Mouse (Mus musculus): ENCODE measurements around the gene Cd59a. TPM values are rescaled to one million over a fixed set of nuclear protein-coding genes. Genes with fewer than 3 reads are reported as not detected.
A peak's percentile ranks its signal among the peaks of the same experiment; 100 is the strongest.

Cd59a gene
- total RNA-seq, 2 experiments from 2014 or later: 22.1 to 23.6 TPM

- intact Hi-C loops (cut with DNase I; ENCODE audit: low total_unique reads): loop anchor here (10.0 kb wide), 2 partner anchors 98 to 452 kb away; no protein-coding TSS in a partner anchor
- no peak for DNase-seq
These were observed 36.8 kb downstream of the Cd59a start for GRCm38 (mm10) chr2:104132266-104132859.

GRCm38 (mm10) chr2:104133042-104133810, 37.6 kb downstream of the Cd59a start:
- intact Hi-C loops (cut with DNase I; ENCODE audit: low total_unique reads): loop anchor here (10.0 kb wide), 2 partner anchors 98 to 452 kb away; no protein-coding TSS in a partner anchor
- DNase-seq: no peak

- peak; percentile 37 for DNase-seq
- intact Hi-C loops (cut with DNase I; ENCODE audit: low total_unique reads): loop anchor here (2.0 to 10.0 kb wide), 3 partner anchors 100 to 450 kb away; no protein-coding TSS in a partner anchor
These were observed 38.8 kb downstream of the Cd59a start for GRCm38 (mm10) chr2:104134150-104135056.

- no peak for DNase-seq
- intact Hi-C loops (cut with DNase I; ENCODE audit: low total_unique reads): loop anchor here (2.0 to 10.0 kb wide), 3 partner anchors 101 to 449 kb away; no protein-coding TSS in a partner anchor
These were observed 40.3 kb downstream of the Cd59a start for GRCm38 (mm10) chr2:104135920-104136319.

GRCm38 (mm10) chr2:104142140-104142539, 46.5 kb downstream of the Cd59a start:
- intact Hi-C loops (cut with DNase I; ENCODE audit: low total_unique reads): no loop called here

GRCm38 (mm10) chr2:104144004-104144403, 48.4 kb downstream of the Cd59a start:
- intact Hi-C loops (cut with DNase I; ENCODE audit: low total_unique reads): no loop called here

More at GRCm38 (mm10) chr2:104142140-104142539, 46.5 kb downstream of the Cd59a start:
- DNase-seq: no peak

GRCm38 (mm10) chr2:104145983-104146382, 50.4 kb downstream of the Cd59a start:
- DNase-seq: no peak
- intact Hi-C loops (cut with DNase I; ENCODE audit: low total_unique reads): no loop called here

More at GRCm38 (mm10) chr2:104144004-104144403, 48.4 kb downstream of the Cd59a start:
- no peak for DNase-seq

- intact Hi-C loops (cut with DNase I; ENCODE audit: low total_unique reads): no loop called here
- no peak for DNase-seq
These were observed 52.4 kb downstream of the Cd59a start for GRCm38 (mm10) chr2:104147910-104148561.

GRCm38 (mm10) chr2:104150608-104151397, 55.2 kb downstream of the Cd59a start:
- intact Hi-C loops (cut with DNase I; ENCODE audit: low total_unique reads): no loop called here
- DNase-seq: peak; percentile 41

- DNase-seq: no peak
- intact Hi-C loops (cut with DNase I; ENCODE audit: low total_unique reads): no loop called here
These were observed 57.7 kb downstream of the Cd59a start for GRCm38 (mm10) chr2:104153345-104153744.

GRCm38 (mm10) chr2:104153876-104154275, 58.3 kb downstream of the Cd59a start:
- intact Hi-C loops (cut with DNase I; ENCODE audit: low total_unique reads): no loop called here
- DNase-seq: no peak

- intact Hi-C loops (cut with DNase I; ENCODE audit: low total_unique reads): no loop called here
- no peak for DNase-seq
These were observed 62.2 kb downstream of the Cd59a start for GRCm38 (mm10) chr2:104157831-104158230.

- intact Hi-C loops (cut with DNase I; ENCODE audit: low total_unique reads): no loop called here
- no peak for DNase-seq
These were observed 67.8 kb downstream of the Cd59a start for GRCm38 (mm10) chr2:104163418-104163817.

GRCm38 (mm10) chr2:104163978-104164487, 68.4 kb downstream of the Cd59a start:
- intact Hi-C loops (cut with DNase I; ENCODE audit: low total_unique reads): no loop called here
- DNase-seq: no peak

Data from gastrocnemius, postnatal 14 days (tissue).